Mouse (Mus musculus): Measurements from ENCODE around the gene Myo3b. TPM values are rescaled to one million over a fixed set of nuclear protein-coding genes. Genes with fewer than 3 reads are reported as not detected.

Myo3b gene
- polyA plus RNA-seq, 1 experiment from 2014 or later = not detected

DNA sequence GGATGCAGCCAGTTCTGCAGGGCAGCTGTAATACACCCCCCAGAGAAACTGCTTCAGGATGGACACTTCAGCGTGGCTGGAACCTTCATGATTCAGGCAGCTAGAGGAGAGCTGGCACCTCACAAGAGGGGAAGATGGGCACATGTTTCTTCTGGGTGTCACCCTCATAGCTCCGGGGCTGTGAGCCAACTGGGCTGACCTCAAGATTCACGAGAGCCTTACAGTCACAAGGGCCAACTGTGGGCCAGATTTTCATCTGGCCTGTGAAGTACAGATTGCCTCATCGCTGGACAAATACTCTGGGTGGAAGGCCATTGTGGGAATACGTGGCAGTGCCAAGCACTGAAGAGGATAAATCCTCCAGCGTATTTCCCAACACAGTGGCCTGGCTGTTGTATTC is 294.6 kb downstream of the Myo3b start:
- H3K27ac ChIP-seq (ENCODE audit: low read depth, low read length) = no peak overlapping the region

DNA sequence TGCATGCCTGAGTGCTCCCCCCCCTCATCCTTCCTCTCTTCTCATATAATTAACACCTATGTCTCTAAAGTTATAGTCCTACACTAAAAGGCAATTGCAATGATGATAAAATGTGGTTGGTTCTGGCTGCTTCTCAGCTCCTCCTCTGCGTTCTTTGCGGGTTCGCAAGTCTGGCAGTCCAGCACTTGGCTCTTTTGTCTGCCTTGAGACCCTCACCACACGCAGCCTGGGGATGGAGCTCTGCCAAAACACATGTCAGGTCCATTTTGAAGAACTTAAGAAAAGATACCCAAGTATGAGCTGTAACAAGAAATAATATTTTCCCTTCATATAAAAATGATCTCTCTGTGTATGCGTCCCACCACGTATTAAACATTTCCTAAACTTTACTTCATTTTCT is 297.6 kb downstream of the Myo3b start:
- Histone ChIP-seq H3K4me3 (ENCODE audit: low read depth, low read length) (no peak overlapping the region), H3K9me3 (ENCODE audit: control insufficient read depth) (no peaks in the 10 kb centered on the region), H3K9ac (ENCODE audit: low read depth, low read length) (no peak overlapping the region), H3K4me2 (replicated peaks; ENCODE audit: low read depth) (no peak overlapping the region), H3K27me3 (replicated peaks; ENCODE audit: control insufficient read depth, insufficient read depth, low read length) (no peaks in the 10 kb centered on the region), H3K36me3 (ENCODE audit: control insufficient read depth, insufficient read depth) (no peaks in the 10 kb centered on the region), H3K4me1 (replicated peaks; ENCODE audit: control insufficient read depth, insufficient read depth, low read length) (0 out of 2 replicates have a peak, but pooled peaks cover 3% of the 10 kb centered on the region), H3K27ac (ENCODE audit: low read depth, low read length) (no peak overlapping the region)
- ATAC-seq = no peak
- TF ChIP-seq CTCF (IDR thresholded peaks at IDR 0.05; ENCODE audit: low read depth) = no peak
- 72% methylated on average over 6 of the region's 6 CpGs for WGBS

More for the DNA sequence above, 294.6 kb downstream of the Myo3b start:
- Histone ChIP-seq H3K9me3 (ENCODE audit: control insufficient read depth) (no peaks in the 10 kb centered on the region), H3K4me3 (ENCODE audit: low read depth, low read length) (no peak overlapping the region), H3K9ac (ENCODE audit: low read depth, low read length) (no peak overlapping the region), H3K36me3 (ENCODE audit: control insufficient read depth, insufficient read depth) (no peaks in the 10 kb centered on the region), H3K4me2 (replicated peaks; ENCODE audit: low read depth) (no peak overlapping the region), H3K4me1 (replicated peaks; ENCODE audit: control insufficient read depth, insufficient read depth, low read length) (0 out of 2 replicates have a peak, but pooled peaks cover 3% of the 10 kb centered on the region), H3K27me3 (replicated peaks; ENCODE audit: control insufficient read depth, insufficient read depth, low read length) (no peaks in the 10 kb centered on the region)
- 84% methylated on average over 6 of the region's 6 CpGs for WGBS
- no peak for TF ChIP-seq CTCF (IDR thresholded peaks at IDR 0.05; ENCODE audit: low read depth)
- no peak for ATAC-seq

- 2% methylated on average over 7 of the region's 7 CpGs for WGBS
- H3K9me3 ChIP-seq (ENCODE audit: control insufficient read depth) = no peaks in the 10 kb centered on the region
Observed at GRCm38 (mm10) chr2:70337208-70337611, 298.3 kb downstream of the Myo3b start.

GRCm38 (mm10) chr2:70337869-70338268 is 298.9 kb downstream of the Myo3b start:
- Histone ChIP-seq H3K4me2 (replicated peaks; ENCODE audit: low read depth) (peak overlapping the region; percentile 40; the same call in 1 of the 2 replicates), H3K36me3 (ENCODE audit: control insufficient read depth, insufficient read depth) (no peaks in the 10 kb centered on the region), H3K27me3 (replicated peaks; ENCODE audit: control insufficient read depth, insufficient read depth, low read length) (no peaks in the 10 kb centered on the region), H3K4me1 (replicated peaks; ENCODE audit: control insufficient read depth, insufficient read depth, low read length) (0 out of 2 replicates have a peak, but pooled peaks cover 3% of the 10 kb centered on the region), H3K27ac (ENCODE audit: low read depth, low read length) (no peak overlapping the region), H3K9ac (ENCODE audit: low read depth, low read length) (no peak overlapping the region), H3K9me3 (ENCODE audit: control insufficient read depth) (no peaks in the 10 kb centered on the region), H3K4me3 (ENCODE audit: low read depth, low read length) (no peak overlapping the region)
- no peak for ATAC-seq
- WGBS = 17% methylated on average over 9 of the region's 9 CpGs
- TF ChIP-seq CTCF (IDR thresholded peaks at IDR 0.05; ENCODE audit: low read depth) = no peak

More at GRCm38 (mm10) chr2:70337208-70337611, 298.3 kb downstream of the Myo3b start:
- ATAC-seq = no peak
- peak overlapping the region; percentile 40; the same call in 1 of the 2 replicates for H3K4me2 ChIP-seq (replicated peaks; ENCODE audit: low read depth)
- H3K36me3 ChIP-seq (ENCODE audit: control insufficient read depth, insufficient read depth) = no peaks in the 10 kb centered on the region
- no peak overlapping the region for H3K27ac ChIP-seq (ENCODE audit: low read depth, low read length)
- H3K4me3 ChIP-seq (ENCODE audit: low read depth, low read length) = no peak overlapping the region
- no peak overlapping the region for H3K9ac ChIP-seq (ENCODE audit: low read depth, low read length)
- 0 out of 2 replicates have a peak, but pooled peaks cover 3% of the 10 kb centered on the region for H3K4me1 ChIP-seq (replicated peaks; ENCODE audit: control insufficient read depth, insufficient read depth, low read length)
- no peaks in the 10 kb centered on the region for H3K27me3 ChIP-seq (replicated peaks; ENCODE audit: control insufficient read depth, insufficient read depth, low read length)
- TF ChIP-seq CTCF (IDR thresholded peaks at IDR 0.05; ENCODE audit: low read depth) = peak; percentile 18; the same call in 1 of the 2 replicates

DNA sequence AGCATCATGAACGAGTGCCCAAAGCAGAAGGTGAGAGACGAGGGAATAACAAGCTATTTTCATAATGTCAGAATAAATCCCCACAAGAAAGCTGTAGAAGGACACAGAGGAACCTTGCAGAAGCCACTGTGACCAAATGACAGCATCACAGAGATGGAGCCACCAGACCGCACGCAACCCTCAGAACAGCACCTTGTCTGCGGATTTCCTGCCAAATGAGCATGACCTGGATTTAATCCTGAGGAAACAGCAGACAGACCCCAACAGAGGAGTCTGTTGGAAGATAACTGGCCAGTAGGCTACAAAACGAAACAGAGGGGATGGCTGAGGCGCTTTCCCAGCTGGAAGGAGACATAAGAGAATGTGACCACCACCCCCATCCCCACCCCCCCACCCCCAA is 300.1 kb downstream of the Myo3b start:
- Histone ChIP-seq H3K4me1 (replicated peaks; ENCODE audit: control insufficient read depth, insufficient read depth, low read length) (0 out of 2 replicates have a peak, but pooled peaks cover 3% of the 10 kb centered on the region), H3K27me3 (replicated peaks; ENCODE audit: control insufficient read depth, insufficient read depth, low read length) (no peaks in the 10 kb centered on the region), H3K4me2 (replicated peaks; ENCODE audit: low read depth) (no peak overlapping the region), H3K4me3 (ENCODE audit: low read depth, low read length) (no peak overlapping the region), H3K27ac (ENCODE audit: low read depth, low read length) (no peak overlapping the region), H3K9ac (ENCODE audit: low read depth, low read length) (no peak overlapping the region), H3K36me3 (ENCODE audit: control insufficient read depth, insufficient read depth) (no peaks in the 10 kb centered on the region), H3K9me3 (ENCODE audit: control insufficient read depth) (no peaks in the 10 kb centered on the region)
- ATAC-seq = no peak
- WGBS = 82% methylated on average over 7 of the region's 7 CpGs
- no peak for TF ChIP-seq CTCF (IDR thresholded peaks at IDR 0.05; ENCODE audit: low read depth)

DNA sequence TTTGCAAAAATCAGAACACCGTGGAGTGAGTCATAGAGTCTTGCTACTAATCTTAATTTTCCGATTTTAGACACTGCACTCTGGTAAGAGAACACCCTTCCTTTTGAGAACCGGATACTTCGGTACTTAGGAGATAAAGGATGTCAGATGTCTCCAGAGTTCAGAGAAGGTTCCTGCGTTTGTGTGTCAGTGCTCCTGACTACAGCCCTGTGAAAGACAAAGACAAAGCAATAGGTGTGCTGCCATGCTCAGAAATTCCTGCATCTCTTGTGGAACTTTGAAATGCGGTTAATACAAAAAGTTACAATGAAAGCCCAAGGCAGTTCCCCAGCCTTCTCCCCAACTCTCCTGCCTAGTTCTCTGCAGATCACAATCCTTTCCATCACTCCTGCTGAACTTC is 300.6 kb downstream of the Myo3b start:
- Histone ChIP-seq H3K27me3 (replicated peaks; ENCODE audit: control insufficient read depth, insufficient read depth, low read length) (no peaks in the 10 kb centered on the region), H3K9ac (ENCODE audit: low read depth, low read length) (no peak overlapping the region), H3K4me2 (replicated peaks; ENCODE audit: low read depth) (no peak overlapping the region), H3K9me3 (ENCODE audit: control insufficient read depth) (no peaks in the 10 kb centered on the region), H3K4me1 (replicated peaks; ENCODE audit: control insufficient read depth, insufficient read depth, low read length) (0 out of 2 replicates have a peak, but pooled peaks cover 3% of the 10 kb centered on the region), H3K36me3 (ENCODE audit: control insufficient read depth, insufficient read depth) (no peaks in the 10 kb centered on the region), H3K4me3 (ENCODE audit: low read depth, low read length) (no peak overlapping the region), H3K27ac (ENCODE audit: low read depth, low read length) (no peak overlapping the region)
- TF ChIP-seq CTCF (IDR thresholded peaks at IDR 0.05; ENCODE audit: low read depth) = no peak
- ATAC-seq = no peak
- 76% methylated on average over 6 of the region's 6 CpGs for WGBS

Measured in intestine, postnatal 0 days (tissue).